ENCODE assay signal across 12 mouse cellular contexts in the genomic region with DNA sequence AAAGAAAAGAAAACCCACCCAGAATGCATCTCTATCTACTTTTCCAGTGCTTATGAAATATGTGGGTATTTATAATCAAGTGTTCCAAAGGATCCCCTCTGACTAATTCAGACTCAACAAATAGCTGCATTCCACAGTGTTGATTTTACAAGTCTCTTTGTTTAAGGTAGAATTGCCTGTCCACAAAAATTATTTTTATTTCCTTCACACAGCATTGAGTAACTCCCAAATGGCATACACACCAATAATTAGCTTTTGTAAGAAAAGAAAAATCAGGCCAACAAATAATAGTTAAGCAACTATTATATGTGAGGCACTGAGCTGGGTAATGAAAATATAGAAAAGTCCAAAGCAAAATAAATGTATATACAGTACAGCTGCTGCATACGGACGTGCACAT.
"Had no signal": no experiment of that assay in that cellular context is flagged by ENCODE, and none has a peak within 500 bp of the region (broad histone marks: within the 10 kb centered on the region; RNA-seq: fewer than 3 reads in every experiment).

No protein-coding gene starts in this region.

- H3K4me3 ChIP-seq: liver, embryonic 13.5 days; neural tube, embryonic 12.5 days; neural tube, embryonic 15.5 days had no signal

- DNase-seq: kidney, adult 18-20 months; kidney, adult 9 months; kidney, postnatal 14 days; liver, embryonic 13.5 days; lung, adult 2 months; lung, postnatal 14 days; lung, postnatal 4 days; midbrain, embryonic 14.5 days; thymus, postnatal 25 days had no signal

- H3K27ac ChIP-seq: liver, embryonic 13.5 days; neural tube, embryonic 12.5 days; neural tube, embryonic 15.5 days had no signal

- H3K4me2 ChIP-seq: liver, embryonic 13.5 days; midbrain, embryonic 11.5 days; neural tube, embryonic 12.5 days; neural tube, embryonic 15.5 days had no signal

- H3K36me3 ChIP-seq: liver, embryonic 13.5 days; neural tube, embryonic 12.5 days; neural tube, embryonic 15.5 days had no signal

- H3K27me3 ChIP-seq: neural tube, embryonic 12.5 days; neural tube, embryonic 15.5 days had no signal
